Mouse (Mus musculus): ENCODE results near the gene Hist1h3g. TPM values are rescaled to one million over a fixed set of nuclear protein-coding genes. Genes with fewer than 3 reads are reported as not detected.
"Not testable (repeated sequence)": the region's sequence is repeated elsewhere in the genome, so short reads cannot be mapped to it uniquely, and the experiment has no call there.

The Hist1h3g gene
- 99.4 and 262 TPM in 2 replicates for total RNA-seq (2014; rRNA removed)
- not detected in 2 replicates for polyA plus RNA-seq (2015; fragmentation: Nextera tagmentation; extraction: Ambion mirVana)

- not testable (repeated sequence) for H3K27ac ChIP-seq (ENCODE audit: low read depth, low read length); H3K27me3 ChIP-seq (ENCODE audit: insufficient read depth, low read length); H3K36me3 ChIP-seq (ENCODE audit: insufficient read depth, low read length); H3K9me3 ChIP-seq (ENCODE audit: low read length); H3K9ac ChIP-seq (replicated peaks; ENCODE audit: low read length, poor library complexity, severe bottlenecking)
- peak within 1 kb of the TSS; percentile 69 for H3K4me2 ChIP-seq (ENCODE audit: low read depth, low read length, poor library complexity, severe bottlenecking)
- ATAC-seq (ENCODE audit: low FRiP score) (peak; percentile 85), DNase-seq (ENCODE audit: low spot score) (peak; percentile 97)
- peaks cover 10% of the 10 kb centered on the region for H3K4me1 ChIP-seq (ENCODE audit: insufficient read depth, low read length)
- H3K4me3 ChIP-seq (ENCODE audit: low read depth, low read length), result peak within 1 kb of the TSS; percentile 46
- under 1% methylated on average over 48 of the region's 62 CpGs for WGBS
These were observed at the start of gene Hist1h3g for GRCm38 (mm10) chr13:23535137-23536075. TSS of gene Hist1h3g (plus strand) at chr13:23535422.

GRCm38 (mm10) chr13:23488400-23489322 is 46.6 kb upstream of the Hist1h3g start, which contains the start of gene Btn2a2:
TSS of gene Btn2a2 (minus strand) at chr13:23488857.
- H3K27ac ChIP-seq (ENCODE audit: low read depth, low read length), result no peak within 1 kb of the TSS

GRCm38 (mm10) chr13:23490863-23491262 is 44.4 kb upstream of the Hist1h3g start:
- ATAC-seq (ENCODE audit: low FRiP score), result no peak
- Histone ChIP-seq H3K36me3 (ENCODE audit: insufficient read depth, low read length) (no peaks in the 10 kb centered on the region), H3K4me1 (ENCODE audit: insufficient read depth, low read length) (no peaks in the 10 kb centered on the region)

More at GRCm38 (mm10) chr13:23488400-23489322, 46.6 kb upstream of the Hist1h3g start, which contains the start of gene Btn2a2:
- Histone ChIP-seq H3K9ac (replicated peaks; ENCODE audit: low read length, poor library complexity, severe bottlenecking) (0 out of 2 replicates have a peak within 1 kb of the TSS, but pooled peaks have one; percentile 9), H3K9me3 (ENCODE audit: low read length) (no peaks in the 10 kb centered on the region), H3K4me1 (ENCODE audit: insufficient read depth, low read length) (no peaks in the 10 kb centered on the region), H3K4me2 (ENCODE audit: low read depth, low read length, poor library complexity, severe bottlenecking) (peak within 1 kb of the TSS; percentile 65), H3K36me3 (ENCODE audit: insufficient read depth, low read length) (no peaks in the 10 kb centered on the region), H3K4me3 (ENCODE audit: low read depth, low read length) (peak within 1 kb of the TSS; percentile 34), H3K27me3 (ENCODE audit: insufficient read depth, low read length) (no peaks in the 10 kb centered on the region)
- no peak for TF ChIP-seq CTCF (IDR thresholded peaks at IDR 0.05)
- ATAC-seq (ENCODE audit: low FRiP score) (peak; percentile 97), DNase-seq (ENCODE audit: low spot score) (peak; percentile 95)
- 4% methylated on average over 13 of the region's 14 CpGs for WGBS

GRCm38 (mm10) chr13:23491263-23491662 is 44.0 kb upstream of the Hist1h3g start:
- H3K27ac ChIP-seq (ENCODE audit: low read depth, low read length), result no peak overlapping the region
- no peaks in the 10 kb centered on the region for H3K27me3 ChIP-seq (ENCODE audit: insufficient read depth, low read length)
- no peak for DNase-seq (ENCODE audit: low spot score)
- H3K4me1 ChIP-seq (ENCODE audit: insufficient read depth, low read length), result no peaks in the 10 kb centered on the region
- H3K9ac ChIP-seq (replicated peaks; ENCODE audit: low read length, poor library complexity, severe bottlenecking), result no peak overlapping the region
- H3K36me3 ChIP-seq (ENCODE audit: insufficient read depth, low read length), result no peaks in the 10 kb centered on the region
- WGBS, result 31% methylated on average over 1 of the region's 1 CpGs
- no peak overlapping the region for H3K4me3 ChIP-seq (ENCODE audit: low read depth, low read length)
- no peak for TF ChIP-seq CTCF (IDR thresholded peaks at IDR 0.05)
- H3K4me2 ChIP-seq (ENCODE audit: low read depth, low read length, poor library complexity, severe bottlenecking), result no peak overlapping the region
- H3K9me3 ChIP-seq (ENCODE audit: low read length), result no peaks in the 10 kb centered on the region
- no peak for ATAC-seq (ENCODE audit: low FRiP score)

More at GRCm38 (mm10) chr13:23490863-23491262, 44.4 kb upstream of the Hist1h3g start:
- no peaks in the 10 kb centered on the region for H3K27me3 ChIP-seq (ENCODE audit: insufficient read depth, low read length)
- H3K4me3 ChIP-seq (ENCODE audit: low read depth, low read length), result no peak overlapping the region
- H3K9ac ChIP-seq (replicated peaks; ENCODE audit: low read length, poor library complexity, severe bottlenecking), result no peak overlapping the region
- WGBS, result 76% methylated on average over 1 of the region's 1 CpGs
- no peak overlapping the region for H3K27ac ChIP-seq (ENCODE audit: low read depth, low read length)
- no peak for TF ChIP-seq CTCF (IDR thresholded peaks at IDR 0.05)
- DNase-seq (ENCODE audit: low spot score), result no peak
- no peaks in the 10 kb centered on the region for H3K9me3 ChIP-seq (ENCODE audit: low read length)
- H3K4me2 ChIP-seq (ENCODE audit: low read depth, low read length, poor library complexity, severe bottlenecking), result no peak overlapping the region

GRCm38 (mm10) chr13:23491990-23492389 is 43.2 kb upstream of the Hist1h3g start:
- ATAC-seq (ENCODE audit: low FRiP score) (no peak), DNase-seq (ENCODE audit: low spot score) (no peak)
- 6% methylated on average over 14 of the region's 14 CpGs for WGBS
- TF ChIP-seq CTCF (IDR thresholded peaks at IDR 0.05), result no peak
- H3K4me1 ChIP-seq (ENCODE audit: insufficient read depth, low read length), result no peaks in the 10 kb centered on the region
- H3K9ac ChIP-seq (replicated peaks; ENCODE audit: low read length, poor library complexity, severe bottlenecking), result no peak overlapping the region
- H3K27ac ChIP-seq (ENCODE audit: low read depth, low read length), result no peak overlapping the region
- no peaks in the 10 kb centered on the region for H3K27me3 ChIP-seq (ENCODE audit: insufficient read depth, low read length)
- peak overlapping the region; percentile 38 for H3K4me2 ChIP-seq (ENCODE audit: low read depth, low read length, poor library complexity, severe bottlenecking)
- H3K4me3 ChIP-seq (ENCODE audit: low read depth, low read length), result 0 out of 2 replicates have a peak overlapping the region, but pooled peaks have one; percentile 0
- no peaks in the 10 kb centered on the region for H3K36me3 ChIP-seq (ENCODE audit: insufficient read depth, low read length)
- H3K9me3 ChIP-seq (ENCODE audit: low read length), result no peaks in the 10 kb centered on the region
